Comparison of ENCODE assay signal across 8 mouse cellular contexts in the genomic region with DNA sequence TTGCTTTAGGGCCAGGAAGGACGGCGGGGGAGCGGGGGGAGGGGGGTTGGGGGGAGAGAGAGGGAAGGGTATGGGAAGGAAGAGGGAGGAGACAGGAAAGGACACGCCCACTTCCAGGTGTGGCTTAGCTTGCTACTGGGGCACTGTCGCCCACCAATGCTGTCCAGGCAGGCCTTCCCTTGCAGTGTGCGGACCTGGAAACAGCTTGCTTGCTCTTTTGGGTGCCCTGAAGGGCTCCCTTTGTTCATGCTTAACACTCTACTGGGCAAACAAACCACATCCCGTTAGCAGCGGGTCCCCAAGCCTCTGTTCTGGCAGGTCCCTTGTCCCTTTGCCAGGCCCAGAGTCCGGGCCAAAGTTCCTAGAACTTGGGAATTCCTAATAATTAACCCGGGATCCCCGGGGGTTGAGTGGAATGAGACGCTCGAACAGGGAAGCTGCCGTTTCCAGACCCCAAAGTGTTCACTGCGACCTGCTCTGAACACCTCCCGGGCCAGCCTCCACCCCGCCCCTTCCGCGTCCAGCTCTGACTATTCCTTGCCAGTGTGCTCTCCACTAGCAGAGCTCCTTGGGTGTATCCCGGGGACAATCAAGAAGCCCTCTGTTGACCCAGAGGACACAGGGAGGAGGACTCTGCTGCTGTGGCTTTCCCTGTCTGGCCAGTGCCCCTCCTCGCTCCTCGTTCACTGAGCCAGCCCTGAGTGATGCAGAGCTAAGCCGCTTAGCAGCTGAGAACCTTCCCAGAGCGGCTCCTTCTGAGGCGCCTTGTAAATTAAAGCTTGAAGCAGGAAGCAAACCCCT. TPM values are rescaled to one million over a fixed set of nuclear protein-coding genes. Genes with fewer than 3 reads are reported as not detected.
DNase-seq lines count a peak whose midpoint lies in the region; ATAC-seq and TF ChIP-seq lines count a peak whose summit lies in the region.

No protein-coding gene starts in this region.

- H3K27ac ChIP-seq in forebrain, embryonic 13.5 days = no peak overlapping the region
- no peak overlapping the region; the same call in 1 of the 2 replicates for H3K27ac ChIP-seq in intestine, postnatal 0 days (ENCODE audit: low read depth, low read length)

- no peaks in the 10 kb centered on the region for H3K36me3 ChIP-seq in forebrain, embryonic 13.5 days (ENCODE audit: poor library complexity, severe bottlenecking)
- no peaks in the 10 kb centered on the region for H3K36me3 ChIP-seq in intestine, postnatal 0 days (ENCODE audit: control insufficient read depth, insufficient read depth)

- WGBS in forebrain, embryonic 13.5 days = 2% methylated on average over 22 of the region's 25 CpGs
- WGBS in intestine, postnatal 0 days = 7% methylated on average over 24 of the region's 25 CpGs

- ATAC-seq in forebrain, embryonic 13.5 days = peak; percentile 32; the same call in 1 of the 2 replicates
- peak; percentile 9 for ATAC-seq in intestine, postnatal 0 days
- ATAC-seq in neutrophil, adult 5-6 weeks (ENCODE audit: extremely low read depth, insufficient number of reproducible peaks, low FRiP score, poor library complexity, severe bottlenecking) = peak; percentile 17; the same call in 1 of the 2 replicates
- no peak for ATAC-seq in erythroid progenitor cell, adult 5-6 weeks (replicated peaks; ENCODE audit: low FRiP score, poor library complexity, severe bottlenecking)

- no peaks in the 10 kb centered on the region for H3K9me3 ChIP-seq in forebrain, embryonic 13.5 days (replicated peaks)
- H3K9me3 ChIP-seq in intestine, postnatal 0 days (ENCODE audit: control insufficient read depth) = no peaks in the 10 kb centered on the region

- peak overlapping the region; percentile 46; the same call in 1 of the 2 replicates for H3K9ac ChIP-seq in forebrain, embryonic 13.5 days
- no peak overlapping the region; the same call in 1 of the 2 replicates for H3K9ac ChIP-seq in intestine, postnatal 0 days (ENCODE audit: low read depth, low read length)

- H3K4me1 ChIP-seq in forebrain, embryonic 13.5 days = peaks cover 43% of the 10 kb centered on the region
- H3K4me1 ChIP-seq in intestine, postnatal 0 days (replicated peaks; ENCODE audit: control insufficient read depth, insufficient read depth, low read length) = no peaks in the 10 kb centered on the region; the same call in none of the 2 replicates

- peak overlapping the region; percentile 21 for H3K4me3 ChIP-seq in forebrain, embryonic 13.5 days
- H3K4me3 ChIP-seq in intestine, postnatal 0 days (ENCODE audit: low read depth, low read length) = peak overlapping the region; percentile 28

- peak overlapping the region; percentile 56 for H3K4me2 ChIP-seq in forebrain, embryonic 13.5 days
- H3K4me2 ChIP-seq in intestine, postnatal 0 days (replicated peaks; ENCODE audit: low read depth) = peak overlapping the region; percentile 74

- no peak for TF ChIP-seq CTCF in intestine, postnatal 0 days (IDR thresholded peaks at IDR 0.05; ENCODE audit: low read depth)

- DNase-seq in spleen, adult 18-20 months = peak; percentile 45 to 62
- DNase-seq in spleen, adult 12 weeks (ENCODE audit: low spot score) = no peak
- DNase-seq in lung, adult 18-20 months = peak; percentile 45 to 66
- DNase-seq in cerebellum, adult 9-11 months = no peak

- peaks cover 6% of the 10 kb centered on the region for H3K27me3 ChIP-seq in forebrain, embryonic 13.5 days
- H3K27me3 ChIP-seq in intestine, postnatal 0 days (replicated peaks; ENCODE audit: control insufficient read depth, insufficient read depth, low read length) = no peaks in the 10 kb centered on the region

RNA-seq across cellular contexts. Expression of gene Adnp, which starts 47.8 kb away (rescaled TPM):
- polyA plus RNA-seq in forebrain, embryonic 13.5 days (2015; fragmentation: Nextera tagmentation; extraction: Ambion mirVana) = 2.5 and 4.0 TPM in 2 replicates
- 5.4 and 6.5 TPM in 2 replicates for polyA plus RNA-seq in intestine, postnatal 0 days (2015; fragmentation: Nextera tagmentation; extraction: Ambion mirVana)
- total RNA-seq in neutrophil, adult 5-6 weeks (2017) = 8.1 and 13.3 TPM in 2 replicates
- 18.0 and 38.1 TPM in 2 replicates for total RNA-seq in erythroid progenitor cell, adult 5-6 weeks (2015; ENCODE audit: low replicate concordance)
- total RNA-seq in erythroid progenitor cell, adult 5-6 weeks (2017; ENCODE audit: low replicate concordance) = 0.53 and 17.5 TPM in 2 replicates

Comparison
In these comparisons a context has a peak if more than half of its experiments do, and no peak if none do; other contexts are left out.
1. DNase-seq: peak in spleen, adult 18-20 months (2 of 2) and lung, adult 18-20 months (2 of 2); none in spleen, adult 12 weeks (single experiment) and cerebellum, adult 9-11 months (single experiment).